Mouse (Mus musculus): ENCODE measurements around the gene Stx1b. TPM values are rescaled to one million over a fixed set of nuclear protein-coding genes. Genes with fewer than 3 reads are reported as not detected.
"Not testable (repeated sequence)": the region's sequence is repeated elsewhere in the genome, so short reads cannot be mapped to it uniquely, and the experiment has no call there.

Stx1b gene
- 0.12 and 1.5 TPM in 2 replicates for total RNA-seq (2015)
- total RNA-seq (2017) = 0.03 and 0.12 TPM in 2 replicates

DNA sequence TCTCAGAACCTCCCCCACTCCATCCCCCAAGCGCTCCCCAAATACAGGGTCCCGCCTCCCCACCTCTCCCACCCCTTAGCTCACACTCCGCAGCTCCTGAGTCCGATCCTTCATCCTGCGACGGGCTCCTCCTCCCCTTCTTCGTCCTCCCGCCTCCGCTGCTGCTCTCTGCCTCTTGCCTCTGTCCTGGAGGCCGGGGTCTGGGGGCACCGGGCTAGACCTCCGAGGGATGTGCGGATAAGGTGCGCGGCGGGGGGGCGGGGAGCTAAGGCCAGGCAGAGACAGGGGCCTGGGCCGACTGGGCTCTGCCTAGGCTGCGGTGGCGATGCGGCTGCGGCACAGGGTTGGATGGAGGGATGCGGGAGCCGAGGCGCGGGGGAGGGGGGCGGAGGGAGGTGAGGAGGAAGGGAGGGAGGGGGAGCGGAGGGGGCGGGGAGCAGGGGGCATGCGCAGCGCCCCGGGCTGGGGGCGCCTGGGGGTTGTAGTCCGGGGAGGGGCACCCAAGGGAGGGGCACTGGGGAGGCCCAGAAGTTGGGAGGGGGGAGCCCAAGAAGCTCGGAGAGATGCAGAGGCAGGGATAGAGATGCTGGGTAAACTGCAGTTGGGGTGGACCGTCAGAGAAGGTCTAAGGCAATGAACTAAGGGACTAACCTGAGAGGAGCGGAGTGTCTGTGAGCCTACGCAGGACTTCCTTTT, at the start of gene Stx1b, which contains the start of gene Stx4a:
Gene Stx1b, minus strand, starts transcription at position 374 of the 696 bp plus-strand sequence.
Gene Stx4a, plus strand, starts transcription at position 119 of the 696 bp plus-strand sequence.
- no peak for ATAC-seq (replicated peaks; ENCODE audit: poor library complexity)

GRCm38 (mm10) chr7:127870136-127870821, 45.9 kb upstream of the Stx1b start:
- peak; percentile 41; the same call in 1 of the 2 replicates for ATAC-seq (replicated peaks; ENCODE audit: poor library complexity)

DNA sequence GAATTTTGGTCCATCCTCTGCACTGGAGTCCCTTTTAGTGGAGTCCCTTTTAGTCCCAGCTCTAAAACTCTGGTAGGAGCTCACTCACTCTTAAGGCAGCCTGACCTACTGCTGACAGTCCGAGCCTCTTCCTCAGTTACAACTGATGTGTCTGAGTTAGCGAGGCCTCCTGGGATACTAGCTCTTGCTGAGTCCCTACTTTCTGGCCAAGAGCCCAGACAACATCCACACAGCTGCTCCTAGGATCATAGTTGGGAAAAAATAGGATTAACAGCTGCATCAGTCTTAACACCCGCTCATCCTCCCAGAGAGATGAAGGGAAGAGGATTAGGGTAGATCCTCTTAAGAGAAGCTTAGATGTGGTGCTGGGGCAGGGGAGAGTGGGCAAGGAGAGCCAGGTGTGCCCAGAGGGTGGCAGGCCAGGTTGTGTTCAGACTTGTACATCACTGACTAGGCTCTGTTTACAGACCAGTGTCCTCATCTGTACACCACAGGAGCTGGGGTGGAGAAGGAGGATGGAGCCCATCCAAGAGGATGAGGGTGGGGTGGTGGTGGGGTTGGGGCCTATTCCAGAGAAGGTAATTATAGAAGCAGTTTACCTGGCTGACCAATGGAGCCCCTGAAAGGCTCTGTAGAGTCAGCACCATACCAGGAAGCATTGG, 44.9 kb upstream of the Stx1b start:
- no peak for ATAC-seq (replicated peaks; ENCODE audit: poor library complexity)

GRCm38 (mm10) chr7:127867641-127868040, 43.3 kb upstream of the Stx1b start:
- no peak for ATAC-seq (replicated peaks; ENCODE audit: poor library complexity)

DNA sequence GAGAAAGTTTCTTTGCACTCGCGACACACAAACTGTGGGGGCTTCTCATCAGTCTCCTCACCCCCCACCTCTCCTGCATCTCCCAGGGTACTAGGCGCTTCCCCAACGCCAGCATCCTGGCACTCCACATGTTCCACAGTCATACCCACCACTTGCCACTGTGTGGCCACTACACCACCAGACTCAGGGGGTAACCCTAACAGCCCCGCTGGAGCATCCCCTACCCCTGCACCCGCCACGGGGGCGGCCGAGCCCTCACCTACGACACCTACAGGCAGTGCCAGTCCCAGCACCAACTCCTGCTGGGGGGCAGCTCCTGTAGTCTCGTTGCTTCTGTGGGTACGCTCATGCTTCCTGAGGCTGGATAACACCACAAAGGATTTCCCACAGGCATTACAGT, 42.1 kb upstream of the Stx1b start:
- no peak for ATAC-seq (replicated peaks; ENCODE audit: poor library complexity)

DNA sequence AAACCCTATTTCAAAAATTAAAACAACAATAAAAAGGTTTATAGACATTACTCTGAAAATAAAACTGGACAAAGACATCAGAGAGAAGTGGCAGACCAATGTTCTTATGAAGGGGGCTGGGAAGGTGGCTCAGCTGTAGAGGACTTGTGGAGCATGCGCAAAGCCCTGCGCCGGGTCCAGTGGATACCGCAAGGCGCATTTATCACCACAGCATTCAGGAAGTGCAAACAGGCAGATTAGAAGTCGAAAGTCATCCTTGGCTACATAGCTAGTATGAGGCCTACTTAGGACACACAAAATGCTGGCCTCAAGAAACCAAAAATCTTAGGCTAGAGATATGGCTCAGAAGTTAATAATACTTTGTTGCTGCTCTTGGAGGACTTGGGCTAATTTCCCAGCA, 33.9 kb upstream of the Stx1b start:
- ATAC-seq (replicated peaks; ENCODE audit: poor library complexity) = peak; percentile 95

DNA sequence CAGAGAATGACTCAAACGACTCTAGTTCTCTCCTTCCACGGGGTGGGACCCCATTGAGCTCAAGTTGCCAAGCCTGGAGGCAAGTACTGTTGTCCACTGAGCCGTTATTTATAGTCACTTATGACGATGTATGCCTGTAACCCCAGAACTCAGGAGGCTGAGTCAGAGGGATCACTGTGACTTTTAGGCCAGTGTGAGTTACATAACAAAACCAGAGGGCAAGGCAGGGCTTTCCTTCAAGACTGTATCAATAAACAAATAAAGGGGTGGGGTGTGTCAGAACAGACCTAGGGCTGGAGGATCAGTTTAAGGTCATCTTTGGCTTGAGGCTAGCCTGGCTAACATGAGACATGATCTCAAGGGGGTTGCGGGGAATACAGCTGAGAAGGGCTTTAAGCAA, 26.6 kb upstream of the Stx1b start:
- ATAC-seq (replicated peaks; ENCODE audit: poor library complexity) = no peak

DNA sequence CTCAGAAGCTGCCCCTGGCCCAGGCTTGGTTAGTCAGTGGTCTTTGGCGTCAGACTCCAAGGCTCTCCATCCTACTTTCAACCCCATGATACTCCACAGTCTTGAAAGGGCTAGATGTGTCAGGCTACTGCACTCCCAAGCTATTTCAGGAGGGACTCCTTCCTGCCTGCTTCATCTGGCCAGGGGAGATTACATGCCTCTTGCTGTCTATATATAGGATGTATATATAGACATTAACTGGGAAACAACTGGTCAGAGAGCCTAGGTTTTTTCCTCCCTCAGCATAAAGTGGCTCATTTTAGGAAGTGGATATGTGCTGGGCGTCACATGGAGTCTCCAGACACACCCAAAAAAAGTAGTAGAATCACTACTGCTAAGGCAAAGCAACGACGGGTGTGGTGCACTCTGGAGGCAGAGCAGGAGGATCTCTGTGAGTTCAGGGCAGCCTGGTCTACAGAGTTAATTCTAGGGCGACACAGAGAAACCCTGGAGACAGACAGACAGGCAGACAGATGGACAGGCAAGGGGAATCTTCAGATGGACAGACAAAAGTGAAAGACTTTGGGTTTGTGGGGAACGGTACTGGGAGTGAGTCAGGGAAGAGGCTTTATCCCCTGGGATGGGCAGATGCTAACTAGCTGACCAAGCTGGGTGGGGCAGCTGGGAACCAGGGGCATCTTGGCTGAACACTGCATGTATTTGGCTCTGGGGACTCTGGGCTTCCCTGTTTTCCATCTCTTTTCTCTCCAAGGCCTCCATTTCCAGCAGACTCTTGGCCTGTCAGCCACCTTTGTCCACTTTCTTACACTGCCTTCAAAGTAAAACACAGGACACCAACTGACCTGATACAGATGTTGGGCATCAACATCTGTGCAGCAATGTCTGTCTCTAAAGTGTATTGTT, 25.9 kb upstream of the Stx1b start:
- no peak for ATAC-seq (replicated peaks; ENCODE audit: poor library complexity)

GRCm38 (mm10) chr7:127842001-127842718, 17.8 kb upstream of the Stx1b start:
- ATAC-seq (replicated peaks; ENCODE audit: poor library complexity) = peak; percentile 66

DNA sequence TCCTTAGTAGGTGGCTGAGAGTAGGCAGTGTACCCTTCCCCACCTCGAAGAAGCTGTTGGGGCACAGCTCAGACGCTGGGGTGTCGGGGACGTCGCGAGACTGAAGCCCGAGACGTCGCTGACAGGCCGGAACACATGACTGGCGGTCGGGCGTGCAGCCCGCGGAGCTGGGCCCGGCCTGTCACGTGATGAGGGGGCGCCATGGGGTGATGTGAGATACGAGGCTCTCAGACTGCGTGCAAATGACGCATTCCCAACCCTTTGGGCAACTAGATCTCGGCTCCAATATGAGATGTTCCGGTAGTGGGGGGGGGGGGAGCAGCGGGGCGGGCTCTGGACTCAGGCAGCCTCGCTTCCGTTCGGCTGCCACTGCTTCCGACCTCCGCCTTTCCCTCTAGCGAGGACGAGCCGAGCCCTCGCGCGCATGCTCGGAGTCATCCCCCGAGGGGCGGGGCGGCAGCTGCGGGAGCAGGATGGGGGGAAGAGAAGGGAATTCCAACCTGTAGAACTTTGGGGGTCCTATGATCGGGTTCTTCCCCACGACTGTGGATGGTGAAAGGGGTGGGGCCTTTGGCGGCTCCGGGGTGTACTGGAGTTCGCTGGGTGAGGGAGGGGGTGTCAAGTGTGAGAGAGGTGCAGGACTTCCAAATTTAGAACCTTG, 17.1 kb upstream of the Stx1b start:
- ATAC-seq (replicated peaks; ENCODE audit: poor library complexity) = peak; percentile 82

DNA sequence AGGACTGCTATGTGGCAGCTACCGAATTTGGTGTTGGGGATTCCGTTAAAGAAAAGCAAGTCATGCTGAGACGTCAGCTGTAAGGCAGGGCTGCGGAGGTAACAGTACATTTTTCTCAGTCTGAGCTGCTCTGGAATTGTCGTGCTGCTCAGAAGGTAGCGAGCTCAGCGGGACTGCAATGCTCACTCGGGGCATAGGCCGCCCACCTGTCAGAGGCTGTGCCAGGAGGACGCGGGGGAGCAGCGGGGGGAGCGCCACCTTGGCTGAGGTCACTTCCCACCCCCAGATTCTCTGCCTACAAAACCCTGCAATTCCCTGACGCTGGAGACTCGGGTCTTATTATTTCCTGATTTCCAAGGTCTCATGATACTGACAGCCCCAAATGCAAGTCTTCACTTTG, 16.5 kb upstream of the Stx1b start:
- peak; percentile 45 for ATAC-seq (replicated peaks; ENCODE audit: poor library complexity)

DNA sequence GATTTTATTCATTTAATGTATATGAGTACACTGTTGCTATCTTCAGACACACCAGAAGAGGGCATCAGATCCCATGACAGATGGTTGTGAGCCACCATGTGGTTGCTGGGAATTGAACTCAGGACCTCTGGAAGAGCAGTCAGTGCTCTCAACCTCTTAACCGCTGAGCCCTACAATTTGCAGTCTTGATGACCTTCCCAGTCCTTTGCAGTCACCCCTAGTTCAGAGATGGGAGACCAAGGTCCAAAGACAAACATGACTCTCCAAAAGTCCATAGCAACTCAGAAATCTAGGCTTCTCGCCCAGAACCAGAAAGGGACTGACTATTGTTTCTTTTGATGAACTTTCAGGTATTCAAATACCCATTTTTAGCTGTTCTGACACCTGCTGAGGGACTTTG, 15.7 kb upstream of the Stx1b start:
- ATAC-seq (replicated peaks; ENCODE audit: poor library complexity) = not testable (repeated sequence)

DNA sequence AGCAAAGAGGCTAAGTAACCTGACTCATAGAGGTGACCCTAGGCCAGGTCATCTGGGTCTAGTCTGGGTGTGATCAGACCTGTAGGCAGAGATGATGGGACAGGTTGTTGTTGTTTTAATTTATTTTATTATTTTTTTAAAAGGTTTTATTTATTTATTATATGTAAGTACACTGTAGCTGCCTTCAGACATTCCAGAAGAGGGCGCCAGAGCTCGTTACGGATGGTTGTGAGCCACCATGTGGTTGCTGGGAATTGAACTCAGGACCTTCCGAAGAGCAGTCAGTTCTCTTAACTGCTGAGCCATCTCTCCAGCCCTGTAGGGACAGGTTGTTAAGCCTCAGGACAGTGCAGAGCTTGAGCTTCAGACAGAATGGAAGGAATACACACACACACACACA, 13.5 kb upstream of the Stx1b start:
- not testable (repeated sequence) for ATAC-seq (replicated peaks; ENCODE audit: poor library complexity)

DNA sequence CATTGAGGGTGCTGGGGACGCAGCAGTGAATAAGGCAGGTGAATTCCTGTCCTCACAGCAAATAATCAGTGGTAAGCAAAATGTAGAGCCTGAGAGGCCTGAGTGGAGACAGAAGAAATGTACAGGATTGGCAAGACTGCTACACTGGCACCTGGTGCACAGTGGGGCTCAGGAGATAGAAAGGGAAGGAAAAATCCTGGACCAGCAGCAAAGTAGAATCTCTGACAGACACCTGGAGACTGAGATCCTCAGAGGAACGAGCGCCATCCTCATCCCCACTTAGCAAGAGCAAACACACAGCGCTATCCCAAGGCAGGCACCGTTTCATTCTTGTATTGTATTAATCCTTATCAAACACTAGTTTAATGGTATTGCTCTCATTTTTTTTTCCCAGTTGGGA, 13.1 kb upstream of the Stx1b start:
- no peak for ATAC-seq (replicated peaks; ENCODE audit: poor library complexity)

GRCm38 (mm10) chr7:127835550-127835949, 11.2 kb upstream of the Stx1b start:
- no peak for ATAC-seq (replicated peaks; ENCODE audit: poor library complexity)

- no peak for ATAC-seq (replicated peaks; ENCODE audit: poor library complexity)
These were observed 845 bp downstream of the Stx1b start for GRCm38 (mm10) chr7:127823236-127824171.

DNA sequence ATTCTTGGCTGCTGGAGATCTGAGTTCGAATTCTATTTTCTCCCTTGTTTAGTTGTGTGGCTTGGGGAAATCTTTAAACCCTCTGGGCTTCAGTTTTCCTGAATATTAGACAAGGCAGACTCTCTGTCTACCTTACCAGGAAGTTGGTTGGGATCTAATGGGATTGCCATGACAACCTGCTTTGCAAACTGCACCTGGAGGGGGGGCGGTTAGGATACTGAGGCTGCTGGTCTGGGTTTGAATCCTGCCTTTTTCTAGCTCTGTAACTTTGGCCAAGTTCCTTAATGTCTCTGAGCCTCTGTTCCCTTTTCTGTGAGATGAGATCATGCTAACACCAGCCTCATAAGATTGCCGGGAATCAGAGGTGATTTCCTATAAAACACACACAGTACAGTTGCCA, 1.9 kb downstream of the Stx1b start:
- no peak; the same call in 1 of the 2 replicates for ATAC-seq (replicated peaks; ENCODE audit: poor library complexity)

DNA sequence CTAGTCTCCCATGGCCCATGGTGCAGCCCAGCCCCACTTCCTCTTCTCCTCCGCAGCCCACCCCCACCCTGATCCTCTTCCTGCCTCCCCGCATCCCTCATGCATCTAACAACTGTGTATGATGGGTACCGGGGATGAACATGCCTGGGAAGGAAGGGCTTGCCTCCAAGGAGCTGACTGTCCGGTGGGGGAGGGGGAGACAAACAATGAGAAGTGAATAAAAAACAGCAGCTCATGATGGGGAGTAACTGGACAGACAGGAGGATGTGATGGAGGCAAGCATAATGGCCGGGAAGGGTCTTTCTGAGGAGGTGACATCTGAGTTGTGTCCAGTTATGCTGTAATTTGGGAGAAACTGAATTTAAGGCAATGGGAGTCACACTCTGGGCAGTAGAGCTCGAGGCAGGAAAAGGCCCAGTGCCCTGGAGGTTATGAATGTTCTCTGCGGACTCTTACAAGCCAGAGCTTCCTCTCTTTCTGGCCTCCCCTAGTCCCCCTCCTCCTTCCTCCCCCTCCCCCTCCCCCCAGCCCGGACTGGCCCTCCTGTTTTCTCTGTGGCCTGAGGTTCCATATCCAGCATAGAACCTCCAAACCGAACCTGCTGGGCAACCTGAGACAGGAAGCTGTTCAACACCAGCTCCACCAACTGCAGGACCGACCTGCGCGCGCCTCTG, 3.4 kb downstream of the Stx1b start:
- ATAC-seq (replicated peaks; ENCODE audit: poor library complexity) = no peak

All from megakaryocyte progenitor cell, adult 5-6 weeks (primary cell).